Mouse (Mus musculus): ENCODE measurements around the gene Ypel1. TPM values are rescaled to one million over a fixed set of nuclear protein-coding genes. Genes with fewer than 3 reads are reported as not detected.

Gene Ypel1
- polyA plus RNA-seq, 1 experiment from 2014 or later, result 127 TPM

- Histone ChIP-seq H3K4me1 (ENCODE audit: control insufficient read depth, insufficient read depth, low read length) (peaks cover 2% of the 10 kb centered on the region; the same call in 1 of the 2 replicates), H3K36me3 (ENCODE audit: control insufficient read depth, insufficient read depth, low read length) (peaks cover 9% of the 10 kb centered on the region; the same call in 1 of the 2 replicates), H3K27me3 (ENCODE audit: control insufficient read depth, insufficient read depth, low read length) (no peaks in the 10 kb centered on the region), H3K4me3 (ENCODE audit: low read depth, low read length) (no peak overlapping the region), H3K27ac (ENCODE audit: low read depth, low read length) (no peak overlapping the region), H3K9ac (ENCODE audit: low read length) (no peak overlapping the region), H3K4me2 (no peak overlapping the region), H3K9me3 (ENCODE audit: control insufficient read depth, low read length) (no peaks in the 10 kb centered on the region)
- no peak for ATAC-seq (ENCODE audit: low FRiP score)
- DNase-seq (ENCODE audit: low spot score, missing footprints), result no peak
- WGBS, result 100% methylated on average over 1 of the region's 1 CpGs
Measured at GRCm38 (mm10) chr16:17049886-17050285, 19.6 kb upstream of the Ypel1 start.

GRCm38 (mm10) chr16:17052087-17052486 is 17.4 kb upstream of the Ypel1 start:
- Histone ChIP-seq H3K9me3 (ENCODE audit: control insufficient read depth, low read length) (no peaks in the 10 kb centered on the region), H3K27ac (ENCODE audit: low read depth, low read length) (no peak overlapping the region), H3K36me3 (ENCODE audit: control insufficient read depth, insufficient read depth, low read length) (peaks cover 9% of the 10 kb centered on the region; the same call in 1 of the 2 replicates), H3K4me1 (ENCODE audit: control insufficient read depth, insufficient read depth, low read length) (no peaks in the 10 kb centered on the region; the same call in 1 of the 2 replicates), H3K4me2 (no peak overlapping the region), H3K4me3 (ENCODE audit: low read depth, low read length) (no peak overlapping the region), H3K27me3 (ENCODE audit: control insufficient read depth, insufficient read depth, low read length) (no peaks in the 10 kb centered on the region), H3K9ac (ENCODE audit: low read length) (no peak overlapping the region)
- ATAC-seq (ENCODE audit: low FRiP score), result peak; percentile 35; the same call in 1 of the 2 replicates
- no peak for DNase-seq (ENCODE audit: low spot score, missing footprints)
- 85% methylated on average over 7 of the region's 7 CpGs for WGBS

DNA sequence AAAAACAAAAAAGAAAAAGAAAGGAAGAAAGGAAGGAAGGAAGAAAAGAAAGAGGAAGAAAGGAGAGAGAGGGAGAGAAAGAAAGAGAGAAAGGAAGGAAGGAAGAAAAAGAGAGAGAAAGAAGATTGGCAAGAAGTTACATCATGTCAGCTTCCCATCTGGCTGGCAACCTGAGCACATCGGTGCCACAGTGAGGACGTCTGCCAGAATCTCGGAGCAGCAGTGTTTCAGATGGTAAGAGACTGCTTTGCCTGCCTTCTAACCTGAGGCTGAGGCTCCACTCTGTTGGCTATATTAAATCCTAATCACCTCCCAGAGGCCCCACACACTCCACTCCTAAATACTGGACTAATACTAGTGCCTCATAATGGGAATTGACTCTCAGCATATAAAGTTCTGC is 15.6 kb upstream of the Ypel1 start:
- no peak overlapping the region for H3K4me2 ChIP-seq
- H3K9ac ChIP-seq (ENCODE audit: low read length), result no peak overlapping the region
- no peaks in the 10 kb centered on the region for H3K9me3 ChIP-seq (ENCODE audit: control insufficient read depth, low read length)
- H3K4me1 ChIP-seq (ENCODE audit: control insufficient read depth, insufficient read depth, low read length), result no peaks in the 10 kb centered on the region; the same call in 1 of the 2 replicates
- H3K36me3 ChIP-seq (ENCODE audit: control insufficient read depth, insufficient read depth, low read length), result no peaks in the 10 kb centered on the region
- WGBS, result 88% methylated on average over 3 of the region's 3 CpGs
- H3K27ac ChIP-seq (ENCODE audit: low read depth, low read length), result no peak overlapping the region
- no peak overlapping the region for H3K4me3 ChIP-seq (ENCODE audit: low read depth, low read length)
- H3K27me3 ChIP-seq (ENCODE audit: control insufficient read depth, insufficient read depth, low read length), result no peaks in the 10 kb centered on the region
- DNase-seq (ENCODE audit: low spot score, missing footprints), result no peak
- no peak for ATAC-seq (ENCODE audit: low FRiP score)

DNA sequence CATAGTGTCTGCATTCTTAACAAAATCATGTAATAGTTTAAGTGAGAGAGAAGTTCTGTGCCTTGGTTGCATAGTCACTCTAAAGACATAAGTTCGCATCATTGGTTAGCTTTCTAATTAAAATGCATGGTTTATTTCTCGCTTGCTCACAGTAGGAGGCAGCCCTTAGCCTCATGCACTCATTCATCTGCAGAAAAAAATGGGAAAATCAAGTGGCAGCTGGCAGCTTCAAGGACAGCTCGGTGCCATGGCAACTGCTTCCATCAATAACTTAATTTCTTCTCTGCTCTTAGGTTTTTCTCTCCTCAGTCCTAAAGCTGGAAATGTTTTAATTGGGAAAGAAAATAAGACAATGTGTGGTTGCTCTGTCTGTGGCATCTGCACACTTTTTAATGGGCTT is 13.9 kb upstream of the Ypel1 start:
- ATAC-seq (ENCODE audit: low FRiP score), result no peak
- H3K27ac ChIP-seq (ENCODE audit: low read depth, low read length), result no peak overlapping the region

DNA sequence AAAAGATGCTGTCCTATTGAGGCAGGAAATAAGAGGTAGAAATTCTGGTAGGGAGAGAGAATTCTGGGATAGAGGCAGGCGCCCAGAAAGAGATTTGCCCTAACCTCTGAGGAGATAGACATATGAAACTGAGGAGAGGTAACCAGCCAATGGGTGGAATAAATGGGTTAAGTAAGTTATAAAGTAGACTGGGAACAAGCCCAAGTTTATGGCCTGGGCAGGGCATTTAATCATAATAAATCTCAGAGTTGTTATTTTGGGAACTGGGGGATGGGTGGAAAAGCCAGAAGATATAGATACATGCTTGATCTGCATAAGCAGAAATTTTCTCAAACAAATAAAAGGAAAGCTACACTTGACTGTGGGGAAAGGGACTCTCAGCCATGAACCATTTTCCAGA is 7.2 kb upstream of the Ypel1 start:
- DNase-seq (ENCODE audit: low spot score, missing footprints) (no peak), ATAC-seq (ENCODE audit: low FRiP score) (no peak)
- Histone ChIP-seq H3K27me3 (ENCODE audit: control insufficient read depth, insufficient read depth, low read length) (no peaks in the 10 kb centered on the region), H3K4me1 (ENCODE audit: control insufficient read depth, insufficient read depth, low read length) (no peaks in the 10 kb centered on the region), H3K4me2 (no peak overlapping the region), H3K36me3 (ENCODE audit: control insufficient read depth, insufficient read depth, low read length) (no peaks in the 10 kb centered on the region), H3K4me3 (ENCODE audit: low read depth, low read length) (no peak overlapping the region), H3K9ac (ENCODE audit: low read length) (no peak overlapping the region), H3K27ac (ENCODE audit: low read depth, low read length) (no peak overlapping the region), H3K9me3 (ENCODE audit: control insufficient read depth, low read length) (no peaks in the 10 kb centered on the region)
- 53% methylated on average over 1 of the region's 1 CpGs for WGBS

More for the DNA sequence above, 13.9 kb upstream of the Ypel1 start:
- H3K4me2 ChIP-seq, result no peak overlapping the region
- WGBS, result 58% methylated on average over 3 of the region's 3 CpGs
- H3K4me1 ChIP-seq (ENCODE audit: control insufficient read depth, insufficient read depth, low read length), result no peaks in the 10 kb centered on the region; the same call in 1 of the 2 replicates
- no peak overlapping the region for H3K4me3 ChIP-seq (ENCODE audit: low read depth, low read length)
- no peaks in the 10 kb centered on the region for H3K36me3 ChIP-seq (ENCODE audit: control insufficient read depth, insufficient read depth, low read length)
- no peak overlapping the region for H3K9ac ChIP-seq (ENCODE audit: low read length)
- DNase-seq (ENCODE audit: low spot score, missing footprints), result no peak
- no peaks in the 10 kb centered on the region for H3K27me3 ChIP-seq (ENCODE audit: control insufficient read depth, insufficient read depth, low read length)
- no peaks in the 10 kb centered on the region for H3K9me3 ChIP-seq (ENCODE audit: control insufficient read depth, low read length)

GRCm38 (mm10) chr16:17067552-17067951 is 1.9 kb upstream of the Ypel1 start:
- H3K4me1 ChIP-seq (ENCODE audit: control insufficient read depth, insufficient read depth, low read length), result no peaks in the 10 kb centered on the region; the same call in 1 of the 2 replicates
- no peak overlapping the region for H3K9ac ChIP-seq (ENCODE audit: low read length)
- H3K9me3 ChIP-seq (ENCODE audit: control insufficient read depth, low read length), result no peaks in the 10 kb centered on the region
- no peak overlapping the region for H3K4me3 ChIP-seq (ENCODE audit: low read depth, low read length)
- DNase-seq (ENCODE audit: low spot score, missing footprints) (no peak), ATAC-seq (ENCODE audit: low FRiP score) (no peak)
- no peak overlapping the region for H3K27ac ChIP-seq (ENCODE audit: low read depth, low read length)
- H3K36me3 ChIP-seq (ENCODE audit: control insufficient read depth, insufficient read depth, low read length), result no peaks in the 10 kb centered on the region
- 87% methylated on average over 2 of the region's 2 CpGs for WGBS
- H3K4me2 ChIP-seq, result no peak overlapping the region
- no peaks in the 10 kb centered on the region for H3K27me3 ChIP-seq (ENCODE audit: control insufficient read depth, insufficient read depth, low read length)

DNA sequence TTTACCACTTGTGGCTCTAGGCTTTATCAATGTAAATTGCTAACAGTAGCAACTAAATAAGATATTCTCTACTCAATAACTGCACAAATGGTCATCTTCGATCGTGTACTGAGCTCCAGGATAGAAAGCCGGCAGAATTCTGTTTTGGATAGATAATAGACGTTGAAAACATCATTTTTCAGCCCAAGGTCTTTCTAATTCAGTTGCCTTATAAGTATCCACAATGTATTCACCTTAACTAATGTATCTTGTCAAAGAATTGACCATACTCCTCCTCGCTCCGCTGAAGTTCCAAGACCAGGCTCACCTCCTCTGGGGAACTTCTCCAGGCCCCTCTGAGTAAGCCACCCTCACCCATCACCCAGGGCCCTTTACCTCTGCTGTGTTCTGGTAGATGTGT is 1.2 kb downstream of the Ypel1 start:
- Histone ChIP-seq H3K4me2 (peak overlapping the region; percentile 51), H3K36me3 (ENCODE audit: control insufficient read depth, insufficient read depth, low read length) (peaks cover 13% of the 10 kb centered on the region), H3K4me1 (ENCODE audit: control insufficient read depth, insufficient read depth, low read length) (no peaks in the 10 kb centered on the region; the same call in 1 of the 2 replicates), H3K4me3 (ENCODE audit: low read depth, low read length) (peak overlapping the region; percentile 86), H3K9me3 (ENCODE audit: control insufficient read depth, low read length) (peaks cover 2% of the 10 kb centered on the region; the same call in 1 of the 2 replicates), H3K9ac (ENCODE audit: low read length) (peak overlapping the region; percentile 97), H3K27me3 (ENCODE audit: control insufficient read depth, insufficient read depth, low read length) (no peaks in the 10 kb centered on the region), H3K27ac (ENCODE audit: low read depth, low read length) (no peak overlapping the region)
- 48% methylated on average over 6 of the region's 6 CpGs for WGBS
- peak; percentile 92 for DNase-seq (ENCODE audit: low spot score, missing footprints)
- ATAC-seq (ENCODE audit: low FRiP score), result no peak

DNA sequence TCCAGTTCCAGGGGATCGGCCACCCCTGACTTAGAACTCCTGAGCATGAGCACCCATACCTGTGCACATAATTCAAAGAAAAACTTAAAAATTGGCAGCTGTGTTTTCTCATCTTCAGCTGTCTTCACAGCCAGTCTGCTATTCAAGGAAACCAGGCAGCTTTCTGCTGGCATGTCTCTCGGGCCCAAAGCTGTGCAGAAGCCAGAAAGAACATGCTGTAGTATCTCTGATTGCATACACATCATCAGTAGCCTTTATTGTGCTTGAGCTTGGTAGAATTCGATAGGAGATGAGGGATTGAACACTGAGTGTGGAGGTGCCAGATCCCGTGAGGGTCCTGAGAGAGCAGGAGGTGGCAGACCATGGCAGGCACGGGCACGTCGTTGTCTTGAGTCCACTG is 3.5 kb downstream of the Ypel1 start:
- no peaks in the 10 kb centered on the region; the same call in 1 of the 2 replicates for H3K4me1 ChIP-seq (ENCODE audit: control insufficient read depth, insufficient read depth, low read length)
- no peak overlapping the region for H3K4me3 ChIP-seq (ENCODE audit: low read depth, low read length)
- no peak for DNase-seq (ENCODE audit: low spot score, missing footprints)
- no peak overlapping the region for H3K9ac ChIP-seq (ENCODE audit: low read length)
- H3K9me3 ChIP-seq (ENCODE audit: control insufficient read depth, low read length), result peaks cover 2% of the 10 kb centered on the region; the same call in 1 of the 2 replicates
- peaks cover 18% of the 10 kb centered on the region for H3K36me3 ChIP-seq (ENCODE audit: control insufficient read depth, insufficient read depth, low read length)
- no peak for ATAC-seq (ENCODE audit: low FRiP score)
- H3K4me2 ChIP-seq, result no peak overlapping the region
- no peak overlapping the region for H3K27ac ChIP-seq (ENCODE audit: low read depth, low read length)
- 93% methylated on average over 7 of the region's 7 CpGs for WGBS
- H3K27me3 ChIP-seq (ENCODE audit: control insufficient read depth, insufficient read depth, low read length), result no peaks in the 10 kb centered on the region

GRCm38 (mm10) chr16:17076301-17076700 is 6.8 kb downstream of the Ypel1 start:
- WGBS, result 88% methylated on average over 2 of the region's 2 CpGs
- no peak overlapping the region for H3K27ac ChIP-seq (ENCODE audit: low read depth, low read length)
- no peak overlapping the region for H3K9ac ChIP-seq (ENCODE audit: low read length)
- peaks cover 2% of the 10 kb centered on the region; the same call in 1 of the 2 replicates for H3K9me3 ChIP-seq (ENCODE audit: control insufficient read depth, low read length)
- DNase-seq (ENCODE audit: low spot score, missing footprints) (no peak), ATAC-seq (ENCODE audit: low FRiP score) (no peak)
- H3K4me1 ChIP-seq (ENCODE audit: control insufficient read depth, insufficient read depth, low read length), result no peaks in the 10 kb centered on the region
- no peak overlapping the region for H3K4me2 ChIP-seq
- no peak overlapping the region for H3K4me3 ChIP-seq (ENCODE audit: low read depth, low read length)
- H3K36me3 ChIP-seq (ENCODE audit: control insufficient read depth, insufficient read depth, low read length), result peaks cover 20% of the 10 kb centered on the region
- no peaks in the 10 kb centered on the region for H3K27me3 ChIP-seq (ENCODE audit: control insufficient read depth, insufficient read depth, low read length)

Data from midbrain, embryonic 11.5 days (tissue).